Mouse (Mus musculus): ENCODE data around the gene Mfsd2a. TPM values are rescaled to one million over a fixed set of nuclear protein-coding genes. Genes with fewer than 3 reads are reported as not detected.
"Not testable (repeated sequence)": the region's sequence is repeated elsewhere in the genome, so short reads cannot be mapped to it uniquely, and the experiment has no call there.

Mfsd2a gene
- polyA plus RNA-seq, 1 experiment = 44.7 TPM

GRCm38 (mm10) chr4:122992276-122992675, 31.3 kb upstream of the Mfsd2a start:
- no peak for DNase-seq (ENCODE audit: low read depth)
- TF ChIP-seq POLR2A (IDR thresholded peaks at IDR 0.05; ENCODE audit: borderline replicate concordance, extremely low read depth, insufficient read depth, insufficient read length, poor library complexity, severe bottlenecking) = no peak
- no peak for TF ChIP-seq CTCF (IDR thresholded peaks at IDR 0.05; ENCODE audit: borderline replicate concordance, extremely low read depth, insufficient read depth, insufficient read length)

- TF ChIP-seq CTCF (IDR thresholded peaks at IDR 0.05; ENCODE audit: borderline replicate concordance, extremely low read depth, insufficient read depth, insufficient read length) = no peak
- no peak for TF ChIP-seq POLR2A (IDR thresholded peaks at IDR 0.05; ENCODE audit: borderline replicate concordance, extremely low read depth, insufficient read depth, insufficient read length, poor library complexity, severe bottlenecking)
- no peak for DNase-seq (ENCODE audit: low read depth)
Observed at GRCm38 (mm10) chr4:122991177-122991576, 30.2 kb upstream of the Mfsd2a start.

GRCm38 (mm10) chr4:122988004-122988403, 27.0 kb upstream of the Mfsd2a start:
- not testable (repeated sequence) for DNase-seq (ENCODE audit: low read depth)
- peak; percentile 27; the same call in 1 of the 2 replicates for TF ChIP-seq CTCF (IDR thresholded peaks at IDR 0.05; ENCODE audit: borderline replicate concordance, extremely low read depth, insufficient read depth, insufficient read length)

GRCm38 (mm10) chr4:122987421-122987820, 26.4 kb upstream of the Mfsd2a start:
- no peak for DNase-seq (ENCODE audit: low read depth)
- TF ChIP-seq POLR2A (IDR thresholded peaks at IDR 0.05; ENCODE audit: borderline replicate concordance, extremely low read depth, insufficient read depth, insufficient read length, poor library complexity, severe bottlenecking) = no peak
- no peak for TF ChIP-seq CTCF (IDR thresholded peaks at IDR 0.05; ENCODE audit: borderline replicate concordance, extremely low read depth, insufficient read depth, insufficient read length)

GRCm38 (mm10) chr4:122985110-122985509, 24.1 kb upstream of the Mfsd2a start:
- TF ChIP-seq CTCF (IDR thresholded peaks at IDR 0.05; ENCODE audit: borderline replicate concordance, extremely low read depth, insufficient read depth, insufficient read length) (peak; percentile 81), POLR2A (IDR thresholded peaks at IDR 0.05; ENCODE audit: borderline replicate concordance, extremely low read depth, insufficient read depth, insufficient read length, poor library complexity, severe bottlenecking) (no peak)
- peak; percentile 92 for DNase-seq (ENCODE audit: low read depth)

GRCm38 (mm10) chr4:122983486-122984261, 22.7 kb upstream of the Mfsd2a start:
- TF ChIP-seq POLR2A (IDR thresholded peaks at IDR 0.05; ENCODE audit: borderline replicate concordance, extremely low read depth, insufficient read depth, insufficient read length, poor library complexity, severe bottlenecking) (no peak), CTCF (IDR thresholded peaks at IDR 0.05; ENCODE audit: borderline replicate concordance, extremely low read depth, insufficient read depth, insufficient read length) (no peak)
- no peak for DNase-seq (ENCODE audit: low read depth)

- DNase-seq (ENCODE audit: low read depth) = no peak
- TF ChIP-seq CTCF (IDR thresholded peaks at IDR 0.05; ENCODE audit: borderline replicate concordance, extremely low read depth, insufficient read depth, insufficient read length) (no peak), POLR2A (IDR thresholded peaks at IDR 0.05; ENCODE audit: borderline replicate concordance, extremely low read depth, insufficient read depth, insufficient read length, poor library complexity, severe bottlenecking) (no peak)
Observed at GRCm38 (mm10) chr4:122982537-122982936, 21.5 kb upstream of the Mfsd2a start.

GRCm38 (mm10) chr4:122981930-122982329, 20.9 kb upstream of the Mfsd2a start:
- DNase-seq (ENCODE audit: low read depth) = no peak

GRCm38 (mm10) chr4:122981238-122981637, 20.2 kb upstream of the Mfsd2a start:
- TF ChIP-seq CTCF (IDR thresholded peaks at IDR 0.05; ENCODE audit: borderline replicate concordance, extremely low read depth, insufficient read depth, insufficient read length) = no peak
- DNase-seq (ENCODE audit: low read depth) = no peak

More at GRCm38 (mm10) chr4:122981930-122982329, 20.9 kb upstream of the Mfsd2a start:
- no peak for TF ChIP-seq POLR2A (IDR thresholded peaks at IDR 0.05; ENCODE audit: borderline replicate concordance, extremely low read depth, insufficient read depth, insufficient read length, poor library complexity, severe bottlenecking)
- no peak for TF ChIP-seq CTCF (IDR thresholded peaks at IDR 0.05; ENCODE audit: borderline replicate concordance, extremely low read depth, insufficient read depth, insufficient read length)

GRCm38 (mm10) chr4:122980684-122981083, 19.7 kb upstream of the Mfsd2a start:
- DNase-seq (ENCODE audit: low read depth) = no peak
- TF ChIP-seq POLR2A (IDR thresholded peaks at IDR 0.05; ENCODE audit: borderline replicate concordance, extremely low read depth, insufficient read depth, insufficient read length, poor library complexity, severe bottlenecking) (no peak), CTCF (IDR thresholded peaks at IDR 0.05; ENCODE audit: borderline replicate concordance, extremely low read depth, insufficient read depth, insufficient read length) (no peak)

- no peak for DNase-seq (ENCODE audit: low read depth)
- no peak for TF ChIP-seq POLR2A (IDR thresholded peaks at IDR 0.05; ENCODE audit: borderline replicate concordance, extremely low read depth, insufficient read depth, insufficient read length, poor library complexity, severe bottlenecking)
- no peak for TF ChIP-seq CTCF (IDR thresholded peaks at IDR 0.05; ENCODE audit: borderline replicate concordance, extremely low read depth, insufficient read depth, insufficient read length)
Observed at GRCm38 (mm10) chr4:122979826-122980225, 18.8 kb upstream of the Mfsd2a start.

- DNase-seq (ENCODE audit: low read depth) = no peak
Observed at GRCm38 (mm10) chr4:122978850-122979249, 17.9 kb upstream of the Mfsd2a start.

More at GRCm38 (mm10) chr4:122978850-122979249, 17.9 kb upstream of the Mfsd2a start:
- TF ChIP-seq CTCF (IDR thresholded peaks at IDR 0.05; ENCODE audit: borderline replicate concordance, extremely low read depth, insufficient read depth, insufficient read length) (no peak), POLR2A (IDR thresholded peaks at IDR 0.05; ENCODE audit: borderline replicate concordance, extremely low read depth, insufficient read depth, insufficient read length, poor library complexity, severe bottlenecking) (no peak)

Data from brain, embryonic 14.5 days (tissue).